Mouse (Mus musculus) inflammation-experienced regulatory T-cells (primary cell): Measurements from ENCODE around the gene Cdh9. TPM values are rescaled to one million over a fixed set of nuclear protein-coding genes. Genes with fewer than 3 reads are reported as not detected.

Experiments
- polyA plus RNA-seq, 2 experiments: library from polyadenylated mRNA; unstranded; fragments of 100-300 nt; shearing (Covaris generic); gene quantifications; one replicate each; pipeline ENCODE4 v1.2.1; 2017

Gene Cdh9
- polyA plus RNA-seq = under 1 TPM; 0.07 to 0.10 TPM

GRCm38 (mm10) chr15:16728470-16729011, at the start of gene Cdh9:
Gene Cdh9 (plus strand): TSS chr15:16728756.

